Mouse (Mus musculus): ENCODE results near the gene Rhag. TPM values are rescaled to one million over a fixed set of nuclear protein-coding genes. Genes with fewer than 3 reads are reported as not detected.

Rhag gene
- polyA plus RNA-seq (2014; fragmentation: Nextera tagmentation; extraction: Ambion mirVana), result 0.13 TPM in 1 of 2 replicates, not detected in the other

DNA sequence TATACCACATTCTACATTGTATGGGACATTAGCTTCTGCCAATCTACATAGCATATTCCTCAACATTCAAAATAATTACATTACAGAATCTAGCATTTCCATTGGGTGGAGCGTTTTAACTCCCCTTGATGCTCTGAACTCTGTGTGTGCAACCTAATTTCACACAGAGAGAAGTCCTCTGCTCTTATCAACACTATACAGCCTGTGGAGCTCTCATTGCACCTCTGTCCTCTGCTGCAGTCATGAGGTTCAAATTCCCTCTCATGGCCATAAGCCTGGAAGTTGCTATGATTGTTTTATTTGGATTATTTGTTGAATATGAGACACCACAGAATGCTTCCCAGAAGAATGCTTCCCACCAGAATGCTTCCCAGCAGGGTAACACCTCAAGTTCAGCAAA is at the start of gene Rhag:
Rhag (plus strand) TSS at position 193 of the 400 bp plus-strand sequence.
- no peak within 1 kb of the TSS for H3K4me3 ChIP-seq (replicated peaks; ENCODE audit: low read depth, low read length)
- WGBS, result 73% methylated on average over 1 of the region's 1 CpGs

DNA sequence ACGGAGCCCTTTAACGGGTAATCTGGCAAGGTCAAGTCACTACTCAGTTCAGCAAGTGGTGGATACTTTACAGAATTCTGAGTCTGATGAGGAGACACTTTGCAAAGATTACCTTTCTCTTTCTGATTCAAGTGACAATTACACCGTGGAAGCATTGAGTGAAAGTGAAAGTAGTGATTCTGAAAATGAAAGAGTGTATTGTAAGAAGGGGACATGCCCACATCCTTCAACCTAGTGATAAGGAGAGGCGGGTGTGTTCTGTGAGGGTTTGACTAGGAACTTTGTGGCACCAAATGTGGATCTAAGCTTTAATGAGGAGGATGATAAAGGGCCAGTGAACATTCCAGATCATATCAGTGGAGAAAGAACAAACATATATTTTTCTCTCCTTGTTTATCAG is 47.3 kb upstream of the Rhag start:
- DNase-seq, result no peak
- Histone ChIP-seq H3K27me3 (ENCODE audit: control insufficient read depth, insufficient read depth, low read length) (no peaks in the 10 kb centered on the region), H3K4me2 (ENCODE audit: low read length) (no peak overlapping the region), H3K9me3 (ENCODE audit: control insufficient read depth, low read length) (no peaks in the 10 kb centered on the region), H3K9ac (replicated peaks; ENCODE audit: low read length) (no peak overlapping the region), H3K36me3 (ENCODE audit: control insufficient read depth, insufficient read depth, low read length) (no peaks in the 10 kb centered on the region), H3K27ac (replicated peaks; ENCODE audit: low read depth, low read length) (no peak overlapping the region), H3K4me3 (replicated peaks; ENCODE audit: low read depth, low read length) (no peak overlapping the region), H3K4me1 (ENCODE audit: control insufficient read depth, insufficient read depth, low read length) (no peaks in the 10 kb centered on the region)
- no peak for ATAC-seq (ENCODE audit: low FRiP score, low TSS enrichment)
- WGBS, result 84% methylated on average over 4 of the region's 4 CpGs

More for the DNA sequence above, at the start of gene Rhag:
- no peaks in the 10 kb centered on the region for H3K4me1 ChIP-seq (ENCODE audit: control insufficient read depth, insufficient read depth, low read length)
- no peaks in the 10 kb centered on the region for H3K27me3 ChIP-seq (ENCODE audit: control insufficient read depth, insufficient read depth, low read length)
- H3K4me2 ChIP-seq (ENCODE audit: low read length), result no peak within 1 kb of the TSS
- no peak for DNase-seq
- H3K9me3 ChIP-seq (ENCODE audit: control insufficient read depth, low read length), result no peaks in the 10 kb centered on the region
- H3K9ac ChIP-seq (replicated peaks; ENCODE audit: low read length), result no peak within 1 kb of the TSS
- no peak within 1 kb of the TSS for H3K27ac ChIP-seq (replicated peaks; ENCODE audit: low read depth, low read length)
- no peak for ATAC-seq (ENCODE audit: low FRiP score, low TSS enrichment)
- no peaks in the 10 kb centered on the region for H3K36me3 ChIP-seq (ENCODE audit: control insufficient read depth, insufficient read depth, low read length)

DNA sequence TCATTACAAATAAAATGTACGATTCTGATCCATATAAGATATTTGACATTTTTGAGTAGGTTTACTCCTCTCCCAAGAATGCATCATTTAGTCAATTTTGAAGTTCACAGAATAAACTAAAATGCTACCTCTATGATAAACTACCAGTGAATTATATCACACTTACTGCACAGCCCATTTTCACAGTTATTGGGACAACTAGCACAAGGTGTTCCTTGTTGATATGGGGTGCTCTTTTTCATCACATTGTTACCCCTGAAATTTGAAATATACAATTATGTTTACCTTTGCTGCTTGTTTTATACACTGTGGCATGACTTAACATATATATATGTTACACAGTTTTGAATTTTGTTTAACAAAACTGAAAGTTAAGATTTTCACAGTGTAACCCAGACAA is 43.8 kb upstream of the Rhag start:
- Histone ChIP-seq H3K9me3 (ENCODE audit: control insufficient read depth, low read length) (no peaks in the 10 kb centered on the region), H3K4me2 (ENCODE audit: low read length) (no peak overlapping the region), H3K36me3 (ENCODE audit: control insufficient read depth, insufficient read depth, low read length) (no peaks in the 10 kb centered on the region), H3K27ac (replicated peaks; ENCODE audit: low read depth, low read length) (no peak overlapping the region), H3K9ac (replicated peaks; ENCODE audit: low read length) (no peak overlapping the region), H3K27me3 (ENCODE audit: control insufficient read depth, insufficient read depth, low read length) (no peaks in the 10 kb centered on the region), H3K4me1 (ENCODE audit: control insufficient read depth, insufficient read depth, low read length) (no peaks in the 10 kb centered on the region), H3K4me3 (replicated peaks; ENCODE audit: low read depth, low read length) (no peak overlapping the region)
- no peak for ATAC-seq (ENCODE audit: low FRiP score, low TSS enrichment)
- DNase-seq, result no peak
- WGBS, result 74% methylated on average over 1 of the region's 1 CpGs

DNA sequence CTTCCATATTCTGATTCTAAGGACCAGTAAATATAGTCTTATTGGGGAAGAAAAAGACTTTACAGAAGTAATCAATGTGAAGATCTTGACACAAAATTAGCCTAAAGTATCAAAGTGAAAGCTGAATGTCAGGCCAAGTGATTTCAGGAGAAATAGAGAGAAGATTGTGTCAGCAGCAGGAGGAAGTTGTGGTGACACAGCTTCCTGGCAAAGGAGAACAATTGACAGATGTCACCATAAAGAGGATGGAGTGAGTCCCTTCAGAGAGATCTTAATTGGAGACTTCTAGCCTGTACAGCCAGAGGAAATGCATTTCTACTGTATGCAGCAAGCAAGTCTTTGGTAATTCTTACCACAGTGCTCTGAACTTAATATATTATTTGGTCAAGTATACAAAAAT is 21.0 kb upstream of the Rhag start:
- ATAC-seq (ENCODE audit: low FRiP score, low TSS enrichment) (no peak), DNase-seq (no peak)
- Histone ChIP-seq H3K9ac (replicated peaks; ENCODE audit: low read length) (no peak overlapping the region), H3K4me3 (replicated peaks; ENCODE audit: low read depth, low read length) (no peak overlapping the region), H3K27me3 (ENCODE audit: control insufficient read depth, insufficient read depth, low read length) (no peaks in the 10 kb centered on the region), H3K27ac (replicated peaks; ENCODE audit: low read depth, low read length) (no peak overlapping the region), H3K9me3 (ENCODE audit: control insufficient read depth, low read length) (no peaks in the 10 kb centered on the region), H3K4me1 (ENCODE audit: control insufficient read depth, insufficient read depth, low read length) (no peaks in the 10 kb centered on the region), H3K36me3 (ENCODE audit: control insufficient read depth, insufficient read depth, low read length) (no peaks in the 10 kb centered on the region), H3K4me2 (ENCODE audit: low read length) (no peak overlapping the region)

DNA sequence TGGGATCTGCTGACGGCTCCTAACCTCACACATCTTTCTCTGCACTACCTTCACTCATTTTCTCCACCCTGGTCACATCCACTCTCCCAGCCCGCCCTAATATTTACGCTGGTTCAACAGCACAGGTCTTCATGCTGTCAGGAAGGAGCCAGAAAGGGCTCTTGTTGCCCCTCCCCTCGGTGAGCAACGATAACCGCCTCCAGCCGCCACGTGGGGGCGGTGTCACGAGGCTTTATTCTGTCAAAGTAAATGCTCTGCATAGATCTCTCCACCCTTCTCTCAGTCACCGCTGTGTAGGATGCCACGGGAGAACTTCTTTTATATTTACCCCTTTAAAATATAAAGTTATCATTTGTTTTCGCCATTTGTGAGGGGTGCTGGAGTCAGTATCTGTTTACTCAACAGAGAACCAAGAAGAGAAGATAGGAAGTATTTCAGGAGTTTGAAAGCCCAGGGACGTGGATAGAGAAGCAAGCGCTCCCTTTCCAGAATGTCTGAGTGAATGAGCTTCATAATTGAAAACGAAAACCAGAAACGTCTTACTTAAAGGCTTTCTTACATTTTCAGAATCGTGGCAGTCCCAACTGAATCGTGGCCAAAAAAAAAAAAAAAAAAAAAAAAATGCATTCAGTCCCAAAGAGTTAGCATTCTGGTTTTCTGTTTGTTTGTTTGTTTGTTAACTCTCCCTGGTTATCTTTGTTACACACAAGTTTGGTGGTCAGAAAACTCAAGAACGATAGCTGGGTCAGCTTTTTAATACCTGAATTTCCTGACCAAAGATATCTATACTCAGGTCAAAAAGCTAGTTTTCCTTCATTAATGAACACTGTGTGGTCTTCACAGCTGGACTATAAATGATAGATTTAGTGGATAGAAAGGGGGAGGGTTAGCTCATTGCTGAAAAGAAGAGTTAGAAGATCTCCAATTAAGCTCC is 16.7 kb upstream of the Rhag start:
- Histone ChIP-seq H3K27me3 (ENCODE audit: control insufficient read depth, insufficient read depth, low read length) (no peaks in the 10 kb centered on the region), H3K9me3 (ENCODE audit: control insufficient read depth, low read length) (no peaks in the 10 kb centered on the region), H3K4me1 (ENCODE audit: control insufficient read depth, insufficient read depth, low read length) (no peaks in the 10 kb centered on the region), H3K4me3 (replicated peaks; ENCODE audit: low read depth, low read length) (no peak overlapping the region), H3K27ac (replicated peaks; ENCODE audit: low read depth, low read length) (no peak overlapping the region), H3K36me3 (ENCODE audit: control insufficient read depth, insufficient read depth, low read length) (no peaks in the 10 kb centered on the region), H3K4me2 (ENCODE audit: low read length) (no peak overlapping the region), H3K9ac (replicated peaks; ENCODE audit: low read length) (no peak overlapping the region)
- ATAC-seq (ENCODE audit: low FRiP score, low TSS enrichment) (no peak), DNase-seq (no peak)
- WGBS, result 64% methylated on average over 20 of the region's 20 CpGs

DNA sequence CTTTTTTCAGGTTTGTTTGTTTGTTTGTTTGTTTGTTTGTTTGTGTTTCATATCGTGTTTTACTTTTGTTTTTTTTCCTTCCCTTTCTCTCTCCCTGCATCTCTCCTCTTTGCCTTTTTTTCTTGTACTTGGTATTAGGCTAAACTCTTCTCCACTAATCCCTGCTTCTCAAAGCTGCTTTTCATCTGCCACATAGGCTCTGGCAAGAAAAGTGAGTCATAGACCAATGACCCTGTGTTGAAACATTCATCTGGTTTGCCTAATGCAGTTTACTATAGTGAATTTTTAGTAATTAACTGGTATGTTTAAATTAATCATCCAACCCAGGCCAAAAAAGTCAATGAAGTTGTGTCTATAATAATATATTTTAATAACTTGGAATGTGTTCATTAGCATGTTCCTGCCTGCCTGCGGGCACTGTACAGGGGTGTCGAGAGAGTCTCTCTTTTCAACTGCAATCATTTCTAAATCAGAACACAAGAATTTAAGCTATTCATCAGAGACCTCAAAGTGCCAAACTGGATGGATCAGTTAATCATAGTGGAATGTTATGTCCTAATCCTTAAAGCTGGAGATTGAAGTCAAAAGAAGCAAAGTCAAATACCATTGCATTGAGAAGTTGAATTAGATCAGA is 8.1 kb upstream of the Rhag start:
- H3K4me3 ChIP-seq (replicated peaks; ENCODE audit: low read depth, low read length), result no peak overlapping the region
- WGBS, result 87% methylated on average over 3 of the region's 3 CpGs
- H3K36me3 ChIP-seq (ENCODE audit: control insufficient read depth, insufficient read depth, low read length), result no peaks in the 10 kb centered on the region
- DNase-seq (no peak), ATAC-seq (ENCODE audit: low FRiP score, low TSS enrichment) (no peak)
- H3K27me3 ChIP-seq (ENCODE audit: control insufficient read depth, insufficient read depth, low read length), result no peaks in the 10 kb centered on the region
- H3K4me1 ChIP-seq (ENCODE audit: control insufficient read depth, insufficient read depth, low read length), result no peaks in the 10 kb centered on the region
- no peak overlapping the region for H3K27ac ChIP-seq (replicated peaks; ENCODE audit: low read depth, low read length)
- no peak overlapping the region for H3K9ac ChIP-seq (replicated peaks; ENCODE audit: low read length)
- H3K4me2 ChIP-seq (ENCODE audit: low read length), result no peak overlapping the region
- H3K9me3 ChIP-seq (ENCODE audit: control insufficient read depth, low read length), result no peaks in the 10 kb centered on the region

DNA sequence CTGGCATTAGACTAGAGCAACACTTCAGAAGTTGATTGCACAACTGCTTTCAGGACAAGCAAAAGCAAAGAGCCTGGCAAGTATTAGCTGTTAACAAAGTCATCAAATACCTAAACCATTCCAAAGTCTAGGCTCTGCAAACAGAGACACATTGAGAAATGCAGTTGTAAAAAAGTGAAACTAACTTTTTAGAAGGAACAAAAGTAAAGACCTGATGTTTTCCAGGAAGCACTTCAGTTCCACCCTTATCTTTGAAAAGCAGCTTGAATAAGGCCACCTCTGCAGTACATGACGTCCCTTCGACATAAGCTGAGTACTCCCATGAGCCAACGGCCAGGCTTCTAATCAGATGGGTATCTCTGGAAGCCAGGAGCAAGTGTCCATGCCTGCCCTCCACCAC is 4.4 kb upstream of the Rhag start:
- Histone ChIP-seq H3K27me3 (ENCODE audit: control insufficient read depth, insufficient read depth, low read length) (no peaks in the 10 kb centered on the region), H3K27ac (replicated peaks; ENCODE audit: low read depth, low read length) (no peak overlapping the region), H3K4me3 (replicated peaks; ENCODE audit: low read depth, low read length) (no peak overlapping the region), H3K9ac (replicated peaks; ENCODE audit: low read length) (no peak overlapping the region), H3K36me3 (ENCODE audit: control insufficient read depth, insufficient read depth, low read length) (no peaks in the 10 kb centered on the region), H3K4me2 (ENCODE audit: low read length) (no peak overlapping the region), H3K9me3 (ENCODE audit: control insufficient read depth, low read length) (no peaks in the 10 kb centered on the region), H3K4me1 (ENCODE audit: control insufficient read depth, insufficient read depth, low read length) (no peaks in the 10 kb centered on the region)
- DNase-seq, result no peak
- WGBS, result 70% methylated on average over 3 of the region's 3 CpGs
- no peak for ATAC-seq (ENCODE audit: low FRiP score, low TSS enrichment)

DNA sequence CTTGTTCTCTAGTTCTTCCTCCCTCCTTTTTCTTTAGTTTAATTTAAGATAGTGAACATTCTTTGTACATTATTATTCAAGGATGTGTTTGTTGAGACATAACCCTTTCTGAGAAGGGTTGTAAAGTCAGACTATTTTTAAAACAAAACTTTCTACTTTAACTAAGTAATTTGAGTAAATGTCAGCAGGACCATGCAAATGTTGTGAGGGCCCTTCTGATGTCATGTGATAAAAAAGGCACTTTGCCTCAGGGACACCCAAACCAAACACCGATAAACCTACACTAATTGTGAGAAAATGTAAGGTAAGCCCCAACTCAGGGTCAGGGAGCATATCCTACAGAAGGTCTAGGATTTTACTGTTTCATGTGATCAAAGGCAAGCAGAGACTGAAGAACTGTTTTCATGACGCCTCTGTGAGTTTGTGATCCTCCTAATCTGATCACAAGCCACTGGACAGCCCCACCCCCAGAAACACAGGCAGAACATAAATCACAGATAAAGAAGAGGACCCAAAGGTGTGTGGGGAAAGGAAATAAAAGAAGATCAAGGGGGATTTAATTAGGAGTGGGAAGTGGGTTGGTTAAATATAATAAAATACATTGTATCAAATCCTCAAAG is 3.9 kb upstream of the Rhag start, which contains the start of gene Crisp2:
Crisp2 (minus strand) TSS at position 51 of the 620 bp plus-strand sequence.
- no peak within 1 kb of the TSS for H3K4me2 ChIP-seq (ENCODE audit: low read length)
- DNase-seq (no peak), ATAC-seq (ENCODE audit: low FRiP score, low TSS enrichment) (no peak)
- no peaks in the 10 kb centered on the region for H3K36me3 ChIP-seq (ENCODE audit: control insufficient read depth, insufficient read depth, low read length)
- no peaks in the 10 kb centered on the region for H3K4me1 ChIP-seq (ENCODE audit: control insufficient read depth, insufficient read depth, low read length)
- no peak within 1 kb of the TSS for H3K9ac ChIP-seq (replicated peaks; ENCODE audit: low read length)
- no peak within 1 kb of the TSS for H3K4me3 ChIP-seq (replicated peaks; ENCODE audit: low read depth, low read length)
- H3K27ac ChIP-seq (replicated peaks; ENCODE audit: low read depth, low read length), result no peak within 1 kb of the TSS
- no peaks in the 10 kb centered on the region for H3K27me3 ChIP-seq (ENCODE audit: control insufficient read depth, insufficient read depth, low read length)
- WGBS, result 49% methylated on average over 2 of the region's 2 CpGs
- H3K9me3 ChIP-seq (ENCODE audit: control insufficient read depth, low read length), result no peaks in the 10 kb centered on the region

Measured in midbrain, embryonic 14.5 days (tissue).